Mouse (Mus musculus) layer of hippocampus, postnatal 25 days (tissue): ENCODE measurements around the gene Gpr179. TPM values are rescaled to one million over a fixed set of nuclear protein-coding genes. Genes with fewer than 3 reads are reported as not detected.
"Not testable (repeated sequence)": the region's sequence is repeated elsewhere in the genome, so short reads cannot be mapped to it uniquely, and the experiment has no call there.

Experiments
- DNase-seq, 2 experiments: peaks; one replicate each; pipeline ENCODE4 v3.0.0; 2022; ENCODE audit warnings: mixed read lengths in 2 of 2, low spot score in 1 of 2; ENCODE audit errors: extremely low spot score in 1 of 2
- total RNA-seq, 2 experiments: library from RNA; stranded (reverse); gene quantifications; 2 replicates each; pipeline ENCODE4 v1.2.3; 2021

The Gpr179 gene
- total RNA-seq, 2 experiments from 2014 or later = 0.15 to 0.16 TPM

- DNase-seq = no peak
Observed at GRCm38 (mm10) chr11:97325224-97325623, 26.7 kb downstream of the Gpr179 start.

DNA sequence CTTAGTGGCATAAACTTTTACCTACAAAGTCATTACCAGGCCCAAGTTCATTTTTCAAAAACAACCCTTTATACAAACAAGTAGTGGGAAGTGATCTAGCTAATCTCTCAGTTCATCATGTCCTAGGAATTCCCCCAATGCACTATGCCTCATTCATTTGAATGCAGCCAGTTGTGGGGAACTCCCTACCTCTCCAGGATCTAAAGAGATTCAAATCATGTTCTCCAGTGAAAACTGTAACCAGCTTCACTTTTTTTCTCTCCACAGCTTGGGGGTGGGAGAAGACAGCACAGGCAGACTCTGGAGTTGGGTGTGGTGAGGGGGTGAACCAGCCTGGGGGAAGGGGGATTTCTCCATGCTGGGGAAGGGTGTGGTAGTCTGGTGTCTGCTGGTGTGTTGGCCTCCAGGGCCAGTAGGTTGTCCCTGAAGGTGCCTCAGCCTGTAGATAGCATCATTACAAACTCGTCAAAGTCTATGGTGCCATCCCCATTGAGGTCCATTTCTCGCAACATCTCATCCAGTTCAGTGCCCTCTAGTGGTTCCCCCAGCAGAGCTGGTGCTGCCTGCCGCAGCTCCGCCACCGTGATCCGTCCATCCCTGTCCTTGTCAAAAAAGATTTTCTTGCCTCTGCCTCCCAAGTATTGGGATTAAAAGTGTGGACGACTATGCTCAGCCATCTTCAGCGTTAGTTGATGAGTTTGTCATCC, 29.8 kb downstream of the Gpr179 start:
- DNase-seq = not testable (repeated sequence)

- DNase-seq = no peak
Observed at GRCm38 (mm10) chr11:97321197-97321596, 30.7 kb downstream of the Gpr179 start.

DNA sequence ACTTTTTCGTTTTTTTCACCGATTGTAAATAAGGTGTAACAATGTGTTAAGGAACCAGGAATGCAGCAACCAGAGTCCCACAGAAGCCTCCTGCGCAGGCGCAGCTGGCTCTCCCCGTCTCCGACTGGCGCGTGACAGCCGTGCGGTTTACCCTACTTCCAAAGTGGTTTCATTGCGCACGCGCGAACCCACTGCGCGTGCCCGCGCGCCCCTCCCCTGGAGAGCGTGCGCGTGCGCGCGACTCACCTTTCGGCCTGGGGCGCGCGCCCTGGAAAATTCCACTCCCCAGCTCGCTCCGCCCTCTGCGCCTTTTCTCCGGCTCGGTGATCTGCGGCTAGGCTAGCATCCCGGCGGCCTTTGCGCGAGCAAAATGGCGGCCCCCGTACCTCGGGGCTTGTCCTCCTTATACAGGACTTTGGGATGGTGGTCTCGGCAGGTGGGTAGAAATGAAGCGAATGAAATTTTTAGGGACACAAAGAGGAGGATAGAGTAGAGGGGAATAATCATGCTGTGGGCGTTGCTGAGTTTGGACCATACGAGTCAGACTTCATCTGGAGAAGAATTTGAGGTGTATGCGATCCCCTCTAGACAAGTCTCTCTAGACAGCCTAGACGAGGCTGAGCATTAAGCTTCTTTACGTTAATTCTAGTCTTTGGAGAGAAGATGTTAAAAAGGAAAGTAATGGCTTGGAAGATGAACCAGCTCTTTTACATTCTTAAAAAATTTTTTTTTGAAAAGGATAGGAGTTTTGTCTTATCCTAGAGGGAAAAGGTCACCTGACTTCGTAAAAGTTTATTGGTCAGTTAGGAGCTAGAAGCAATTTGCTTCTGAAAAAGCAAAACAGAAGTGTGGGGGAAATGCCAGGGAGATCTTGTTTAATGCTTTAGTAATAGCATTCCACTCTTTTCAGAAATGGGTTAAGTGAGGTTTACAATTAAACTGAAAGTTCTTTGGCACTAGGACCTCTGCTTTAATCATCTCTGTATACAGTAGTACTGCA, 36.1 kb downstream of the Gpr179 start, which contains the start of gene Mrpl45:
TSS of gene Mrpl45 (plus strand) at position 213 of the 1,000 bp plus-strand sequence.
- DNase-seq = peak; percentile 97 to 98

DNA sequence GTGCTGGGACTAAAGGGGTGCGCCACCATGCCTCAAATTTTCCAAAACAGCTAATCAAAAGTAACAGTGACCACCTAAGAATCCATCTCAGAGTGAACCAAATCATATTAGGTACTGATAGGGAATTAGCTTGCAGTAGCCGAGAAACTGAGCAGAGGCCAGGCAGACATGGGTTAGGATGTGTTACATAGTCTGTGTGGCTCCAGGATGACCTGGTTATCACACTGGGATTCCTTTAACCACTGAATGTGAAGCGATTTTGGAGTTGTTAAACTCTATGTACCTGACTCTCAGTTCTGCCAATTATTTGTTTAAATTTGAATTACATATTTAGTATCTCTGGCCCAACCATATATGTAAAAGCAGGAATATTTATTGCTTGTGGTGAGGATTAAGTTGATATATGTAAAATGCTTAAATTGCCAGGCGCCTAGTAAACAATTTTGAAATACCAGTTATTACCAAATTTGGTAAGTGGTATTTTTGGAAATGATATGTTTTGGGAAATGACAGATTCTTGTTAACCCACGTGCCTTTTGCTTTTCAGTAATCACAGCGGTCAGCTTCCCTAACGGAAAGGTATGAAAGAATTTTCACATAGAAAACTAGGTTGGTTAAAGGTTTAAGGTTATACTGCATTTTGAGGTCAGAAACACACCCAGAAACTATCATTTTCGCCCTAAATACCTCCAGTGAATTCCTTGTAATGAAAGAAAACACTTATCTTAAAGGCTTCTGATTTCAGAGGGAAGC, 37.0 kb downstream of the Gpr179 start:
- DNase-seq = no peak

DNA sequence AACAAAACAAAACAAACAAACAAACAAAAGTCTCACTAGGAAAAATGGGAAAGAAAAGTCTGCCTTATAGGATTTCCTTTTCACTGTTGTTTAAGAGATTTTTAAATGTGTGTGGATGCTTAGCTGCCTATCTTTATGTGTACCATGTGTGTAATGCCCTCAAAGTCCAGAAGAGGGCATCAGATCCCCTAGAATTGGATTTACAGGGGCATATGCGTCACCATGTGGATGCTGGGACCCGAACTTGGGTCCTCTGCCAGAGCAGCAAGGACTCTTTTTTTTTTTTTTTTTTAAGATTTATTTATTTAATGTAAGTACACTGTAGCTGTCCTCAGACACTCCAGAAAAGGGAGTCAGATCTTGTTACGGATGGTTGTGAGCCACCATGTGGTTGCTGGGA, 37.8 kb downstream of the Gpr179 start:
- no peak for DNase-seq

- not testable (repeated sequence) for DNase-seq
Observed at GRCm38 (mm10) chr11:97312871-97313270, 39.0 kb downstream of the Gpr179 start.

GRCm38 (mm10) chr11:97310895-97311631, 40.8 kb downstream of the Gpr179 start:
- no peak for DNase-seq

DNA sequence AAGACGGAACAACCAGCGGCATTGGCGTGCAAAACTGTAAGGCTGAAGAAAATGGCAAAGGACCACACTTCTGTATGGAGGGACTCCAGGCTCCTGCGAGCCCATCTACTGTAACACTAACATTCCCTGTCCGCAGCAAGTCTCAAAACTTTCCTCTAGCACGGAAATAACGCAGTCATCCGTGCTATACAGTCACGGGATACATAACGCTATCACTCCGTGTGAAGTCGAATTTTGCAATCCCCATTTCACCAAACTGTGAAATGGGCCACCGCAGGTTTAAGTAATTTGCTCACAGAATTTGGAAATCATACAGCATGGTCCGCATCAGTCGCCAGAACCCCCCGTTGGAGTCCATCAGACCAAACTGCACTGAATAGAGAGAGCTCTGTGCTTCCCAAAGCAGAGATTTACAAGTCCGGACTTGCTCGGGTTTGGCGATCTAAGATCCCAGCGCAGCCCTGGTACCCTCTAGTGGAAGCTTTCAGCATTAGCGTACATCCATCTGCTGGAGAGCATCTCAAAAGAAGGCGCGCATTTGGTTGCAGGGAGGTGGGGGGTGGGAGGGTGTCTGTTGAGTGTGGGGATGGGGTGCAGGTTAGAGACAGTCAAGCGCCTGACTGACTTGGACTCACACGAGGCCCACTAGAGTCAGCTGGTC, 41.8 kb downstream of the Gpr179 start:
- peak in 1 of 2 experiments; percentile 60 for DNase-seq

- peak in 1 of 2 experiments; percentile 22 for DNase-seq
Observed at GRCm38 (mm10) chr11:97309451-97309836, 42.4 kb downstream of the Gpr179 start.

DNA sequence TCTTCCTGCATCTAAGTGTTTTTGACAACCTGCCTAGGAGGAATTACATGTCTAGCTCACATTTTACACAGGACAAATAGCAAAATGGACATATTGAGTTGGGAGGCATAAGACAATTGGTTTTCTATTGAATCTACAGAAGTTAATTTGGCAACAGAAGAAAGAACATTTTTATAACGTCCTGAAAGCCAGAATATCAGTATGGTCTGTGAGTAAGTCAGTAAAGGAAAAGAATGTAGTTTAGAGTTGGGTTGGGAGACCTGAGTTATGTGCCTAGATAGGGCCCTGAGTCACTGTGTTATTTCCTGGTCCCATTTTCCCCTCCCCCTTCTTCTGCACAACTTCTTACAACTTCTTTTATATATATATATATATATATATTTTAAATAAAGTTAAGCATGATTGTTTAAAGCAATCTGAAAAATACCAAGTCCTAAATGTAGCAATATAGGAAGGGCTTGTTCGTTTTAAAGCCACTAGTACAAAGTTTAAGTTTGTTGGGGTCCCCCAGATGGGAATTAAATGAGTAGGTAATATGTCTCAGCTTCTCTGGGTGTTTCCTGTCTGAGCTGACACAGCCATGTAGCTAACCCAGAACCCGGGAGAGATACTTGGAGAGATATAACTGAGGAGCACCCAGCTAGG, 42.9 kb downstream of the Gpr179 start:
- no peak for DNase-seq

DNA sequence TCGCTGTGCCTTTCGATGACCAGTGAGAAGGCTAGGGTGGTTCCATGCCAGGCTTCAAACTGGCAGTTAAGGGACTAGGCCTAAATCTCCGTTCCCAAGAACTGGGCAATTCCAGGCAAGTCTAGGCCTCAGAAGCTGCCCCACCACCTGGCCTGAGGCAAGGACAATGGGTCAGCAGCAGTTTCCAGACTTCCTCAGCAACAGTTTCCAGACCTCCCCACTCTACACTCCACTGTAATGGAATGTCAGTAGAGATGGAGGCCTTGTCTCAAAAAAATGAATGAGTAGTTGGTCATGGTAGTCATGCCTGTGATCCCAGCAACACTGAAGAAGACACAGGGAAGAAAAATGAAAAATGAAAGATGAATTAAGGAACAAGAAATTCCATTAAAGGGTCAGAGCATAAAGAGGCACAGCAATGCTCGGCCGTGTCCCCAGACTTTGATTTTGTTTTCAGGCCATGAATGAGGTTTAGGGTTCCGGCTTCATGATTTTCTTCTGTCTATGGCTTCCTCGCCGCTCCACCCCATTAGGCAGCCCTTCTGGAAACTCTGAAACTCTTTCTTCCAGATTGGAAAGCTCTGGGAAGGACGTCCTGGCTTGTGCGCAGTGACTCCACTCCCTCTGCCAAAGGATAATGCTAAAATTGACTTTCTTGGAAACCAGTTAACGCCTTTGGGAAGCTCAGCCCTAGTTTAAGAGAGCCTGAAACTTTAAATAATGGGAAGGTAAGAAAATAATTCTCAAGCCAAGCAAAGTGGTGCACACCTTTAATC, 44.4 kb downstream of the Gpr179 start:
- no peak for DNase-seq

DNA sequence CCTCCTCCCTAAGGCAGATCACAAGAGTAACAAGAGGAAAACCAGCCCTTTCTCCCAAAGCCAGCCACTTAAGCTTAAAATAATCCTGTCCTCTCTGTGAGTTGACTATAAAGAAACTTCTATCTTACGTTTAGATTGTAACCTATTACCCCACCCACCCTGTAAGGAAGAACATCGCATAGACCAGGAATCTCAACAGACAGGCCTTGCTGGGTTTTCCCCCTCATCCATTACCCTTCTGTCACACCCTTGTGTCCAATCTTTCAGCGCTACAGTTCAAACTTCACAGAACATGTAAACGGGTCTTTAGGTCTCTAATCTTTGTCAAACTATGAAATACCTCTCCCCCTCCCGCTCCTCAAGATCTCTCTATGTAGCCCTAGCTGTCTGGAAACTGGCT, 47.2 kb downstream of the Gpr179 start:
- no peak for DNase-seq

DNA sequence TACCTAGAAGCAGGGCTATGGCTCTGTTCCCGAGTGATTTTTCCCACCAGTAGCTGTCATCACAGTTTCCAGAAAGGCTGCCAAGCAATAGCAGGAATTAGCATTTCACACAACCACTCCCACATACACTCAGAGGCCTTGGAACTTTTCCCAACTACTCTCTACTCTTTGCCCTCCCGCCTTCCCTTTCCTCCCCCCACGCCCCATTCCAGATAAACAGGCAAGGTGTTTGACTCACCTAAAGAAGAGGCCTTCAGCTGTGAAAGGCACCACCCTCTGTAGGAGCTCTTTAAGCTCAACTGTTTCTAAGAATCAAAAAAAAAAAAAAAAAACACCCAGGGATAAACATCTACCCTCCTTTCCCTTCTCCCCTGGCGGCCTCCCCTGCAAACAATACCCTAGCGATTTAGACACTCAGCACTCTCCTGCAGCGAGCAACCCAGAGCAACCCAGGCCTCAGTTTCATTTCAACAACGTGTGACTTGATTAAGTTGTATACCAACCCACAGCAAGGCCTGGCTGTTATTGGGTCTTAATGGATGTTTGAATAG, 49.6 kb downstream of the Gpr179 start:
- DNase-seq = no peak

- DNase-seq = no peak
Observed at GRCm38 (mm10) chr11:97301406-97301805, 50.5 kb downstream of the Gpr179 start.

DNA sequence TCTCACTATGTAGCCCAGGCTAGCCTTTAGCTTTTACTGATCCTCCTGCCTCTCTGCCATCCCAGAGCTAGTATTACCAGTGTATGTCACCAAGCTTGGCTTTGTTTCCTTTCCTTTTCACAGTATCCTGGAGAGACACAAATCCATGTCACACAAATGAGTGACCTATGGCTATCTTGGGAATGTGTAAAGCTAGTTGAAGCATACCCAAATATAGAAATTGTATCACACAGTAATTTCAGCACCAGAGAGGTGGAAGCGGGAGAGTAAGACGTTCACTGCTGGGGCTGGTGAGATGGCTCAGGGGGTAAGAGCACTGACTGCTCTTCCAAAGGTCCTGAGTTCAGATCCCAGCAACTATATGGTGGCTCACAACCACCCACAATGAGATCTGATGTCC, 51.9 kb downstream of the Gpr179 start:
- no peak for DNase-seq

GRCm38 (mm10) chr11:97296542-97296941, 55.3 kb downstream of the Gpr179 start:
- no peak for DNase-seq

- DNase-seq = no peak
Observed at GRCm38 (mm10) chr11:97292731-97293130, 59.1 kb downstream of the Gpr179 start.
